Comparison of ENCODE assay signal across 20 mouse cellular contexts in genomic region chr7:30953459-30953858, GRCm38 (mm10). TPM values are rescaled to one million over a fixed set of nuclear protein-coding genes. Genes with fewer than 3 reads are reported as not detected.
A peak's percentile ranks its signal among the peaks of the same experiment; 100 is the strongest.
DNase-seq lines count a peak whose midpoint lies in the region; ATAC-seq and TF ChIP-seq lines count a peak whose summit lies in the region.
"Had no signal": no experiment of that assay in that cellular context is flagged by ENCODE, and none has a peak within 500 bp of the region (broad histone marks: within the 10 kb centered on the region; RNA-seq: fewer than 3 reads in every experiment).

No protein-coding gene starts in this region.

- peak; percentile 35 for ATAC-seq in common myeloid progenitor, adult 5-6 weeks (replicated peaks; ENCODE audit: low read depth, poor library complexity, severe bottlenecking)
- ATAC-seq in monocyte, adult 5-6 weeks (replicated peaks; ENCODE audit: insufficient number of reproducible peaks, low FRiP score, low TSS enrichment, poor library complexity, severe bottlenecking): peak; percentile 41
- ATAC-seq: activated CD4-positive, CD25-positive, alpha-beta regulatory T cell, adult 4 months; forebrain, embryonic 14.5 days; intestine, embryonic 15.5 days had no signal

- no peak for TF ChIP-seq CTCF in layer of hippocampus, adult 2 months (conservative IDR thresholded peaks at IDR 0.05)

- no peak for DNase-seq in layer of hippocampus, adult 2 months (ENCODE audit: low spot score in 2 of 2)
- DNase-seq in layer of hippocampus, adult 9-10 months (ENCODE audit: low spot score): no peak
- peak; percentile 0 for DNase-seq in retina, embryonic 14.5 days (ENCODE audit: low spot score)
- DNase-seq in retina, postnatal 1 day: no peak
- no peak for DNase-seq in right cerebral cortex, postnatal 14 days
- DNase-seq in cerebellum, adult 9-10 months: no peak
- DNase-seq: kidney, postnatal 10 days; thymus, postnatal 14 days had no signal

- no peak overlapping the region for H3K4me3 ChIP-seq in layer of hippocampus, adult 2 months
- H3K4me3 ChIP-seq: heart, embryonic 15.5 days; hindbrain, embryonic 13.5 days; intestine, embryonic 15.5 days; limb, embryonic 13.5 days; neural tube, embryonic 13.5 days; stomach, embryonic 15.5 days had no signal

- H3K27ac ChIP-seq in layer of hippocampus, adult 2 months: 0 out of 2 replicates have a peak overlapping the region, but pooled peaks have one; percentile 98
- H3K27ac ChIP-seq: heart, embryonic 15.5 days; hindbrain, embryonic 13.5 days; intestine, embryonic 15.5 days; limb, embryonic 13.5 days; neural tube, embryonic 13.5 days; stomach, embryonic 15.5 days had no signal

RNA-seq across cellular contexts. Expression of gene Usf2, which starts 3.1 kb away (rescaled TPM):
- 100 to 1,000 TPM; 134 to 137 TPM for total RNA-seq in layer of hippocampus, adult 2 months (2021)
- 130 and 138 TPM in 2 replicates for total RNA-seq in common myeloid progenitor, adult 5-6 weeks (2017)
- total RNA-seq in monocyte, adult 5-6 weeks (2017): 126 to 170 TPM (median 139 TPM) in 3 replicates

RNA-seq across cellular contexts. Expression of gene Hamp, which starts 9.6 kb away (rescaled TPM):
- total RNA-seq in layer of hippocampus, adult 2 months (2021): not detected
- not detected in 2 replicates for total RNA-seq in common myeloid progenitor, adult 5-6 weeks (2017)
- not detected in 3 replicates for total RNA-seq in monocyte, adult 5-6 weeks (2017)
- total RNA-seq: layer of hippocampus, postnatal 25 days; midbrain, postnatal 0 days had no signal

RNA-seq across cellular contexts. Expression of gene Lsr, which starts 19.8 kb away (rescaled TPM):
- 1 to 10 TPM; 7.5 to 8.6 TPM for total RNA-seq in layer of hippocampus, adult 2 months (2021)
- total RNA-seq in common myeloid progenitor, adult 5-6 weeks (2017): 1.1 TPM in 1 of 2 replicates, not detected in the other
- 2.2 to 5.1 TPM (median 2.9 TPM) in 3 replicates for total RNA-seq in monocyte, adult 5-6 weeks (2017)

RNA-seq across cellular contexts. Expression of gene Fam187b, which starts 20.1 kb away (rescaled TPM):
- not detected for total RNA-seq in layer of hippocampus, adult 2 months (2021)
- total RNA-seq in common myeloid progenitor, adult 5-6 weeks (2017): not detected in 2 replicates
- total RNA-seq in monocyte, adult 5-6 weeks (2017): 1.3 TPM in 1 of 3 replicates, not detected in the others

RNA-seq across cellular contexts. Expression of gene Hamp2, which starts 29.0 kb away (rescaled TPM):
- not detected for total RNA-seq in layer of hippocampus, adult 2 months (2021)
- total RNA-seq in common myeloid progenitor, adult 5-6 weeks (2017): not detected in 2 replicates
- total RNA-seq in monocyte, adult 5-6 weeks (2017): not detected in 3 replicates
- total RNA-seq: layer of hippocampus, postnatal 25 days; midbrain, postnatal 0 days had no signal
